Mouse (Mus musculus) forebrain, embryonic 14.5 days (tissue): Measurements from ENCODE around the gene Wdr89. TPM values are rescaled to one million over a fixed set of nuclear protein-coding genes. Genes with fewer than 3 reads are reported as not detected.
A peak's percentile ranks its signal among the peaks of the same experiment; 100 is the strongest.

Experiments
- ATAC-seq: fragments of 200-750 bp; cut with Nextera tagmentation; 2 replicates; pipeline ENCODE4 v1.8.0; 2017; ENCODE audit warnings: mild to moderate bottlenecking, moderate library complexity
- DNase-seq: peaks from one replicate; pipeline ENCODE4 v3.0.0-alpha.2; 2015; ENCODE audit warnings: low spot score
- H3K27ac ChIP-seq: fragments of 300-500 bp; sonication (generic); 2 replicates; pipeline ENCODE4 v1.5.1; 2014; ENCODE audit warnings: low read depth, mild to moderate bottlenecking, control low read depth, low read length, moderate library complexity
- H3K27me3 ChIP-seq: fragments of 300-500 bp; sonication (generic); replicated peaks from 2 replicates; pipeline ENCODE4 v1.6.1; 2014; ENCODE audit warnings: low read length, control low read depth, mixed read lengths; ENCODE audit not compliant: control insufficient read depth, insufficient read depth
- H3K36me3 ChIP-seq: fragments of 300-500 bp; sonication (generic); 2 replicates; pipeline ENCODE4 v1.6.1; 2014; ENCODE audit warnings: low read length, control low read depth; ENCODE audit not compliant: control insufficient read depth, insufficient read depth
- H3K4me1 ChIP-seq: fragments of 300-500 bp; sonication (generic); 2 replicates; pipeline ENCODE4 v1.6.1; 2014; ENCODE audit warnings: antibody characterized with exemption, low read length, control low read depth; ENCODE audit not compliant: control insufficient read depth, insufficient read depth
- H3K4me2 ChIP-seq: fragments of 300-500 bp; sonication (generic); 2 replicates; pipeline ENCODE4 v1.6.1; 2014; ENCODE audit warnings: mild to moderate bottlenecking, control low read depth, low read length
- H3K4me3 ChIP-seq: fragments of 300-500 bp; sonication (generic); 2 replicates; pipeline ENCODE4 v1.5.1; 2014; ENCODE audit warnings: low read depth, low read length, control low read depth
- H3K9ac ChIP-seq: fragments of 300-500 bp; sonication (generic); 2 replicates; pipeline ENCODE4 v1.6.1; 2014; ENCODE audit warnings: mild to moderate bottlenecking, low read length, control low read depth, moderate library complexity
- H3K9me3 ChIP-seq: fragments of 300-500 bp; sonication (generic); replicated peaks from 2 replicates; pipeline ENCODE4 v1.6.1; 2016; ENCODE audit warnings: low read length, control low read depth, mixed read lengths; ENCODE audit not compliant: control insufficient read depth
- WGBS: fragments of 180-500 bp; shearing (Covaris S2); extraction: QIAGEN DNeasy Blood & Tissue Kit; methylation state at CpG from one replicate; pipeline ENCODE4 v1.1.7; 2014; 5-methylcytosine and 5-hydroxymethylcytosine counted together
- polyA plus RNA-seq: library from polyadenylated mRNA; unstranded; fragments of >200 nt; fragmentation: Nextera tagmentation; extraction: Ambion mirVana; gene quantifications from 2 replicates; pipeline ENCODE4 v1.2.1, GENCODE M21; 2014

The Wdr89 gene
- polyA plus RNA-seq, 1 experiment from 2014 or later: 6.6 TPM

GRCm38 (mm10) chr12:75678393-75678792 lies 9.1 kb upstream of the Wdr89 start:
- no peaks in the 10 kb centered on the region for H3K27me3 ChIP-seq
- no peak overlapping the region for H3K4me3 ChIP-seq
- DNase-seq: no peak
- no peak for ATAC-seq
- no peaks in the 10 kb centered on the region for H3K4me1 ChIP-seq
- no peak overlapping the region for H3K9ac ChIP-seq
- no peak overlapping the region for H3K4me2 ChIP-seq
- H3K36me3 ChIP-seq: no peaks in the 10 kb centered on the region
- 97% methylated on average over 4 of the region's 4 CpGs for WGBS
- H3K9me3 ChIP-seq: no peaks in the 10 kb centered on the region
- H3K27ac ChIP-seq: no peak overlapping the region

GRCm38 (mm10) chr12:75672630-75673029 lies 3.3 kb upstream of the Wdr89 start:
- H3K27me3 ChIP-seq: no peaks in the 10 kb centered on the region
- WGBS: 93% methylated on average over 4 of the region's 4 CpGs
- H3K9me3 ChIP-seq: no peaks in the 10 kb centered on the region
- no peak for DNase-seq
- H3K4me2 ChIP-seq: no peak overlapping the region
- ATAC-seq: no peak
- no peak overlapping the region for H3K27ac ChIP-seq
- no peak overlapping the region for H3K9ac ChIP-seq
- no peak overlapping the region for H3K4me3 ChIP-seq
- H3K36me3 ChIP-seq: no peaks in the 10 kb centered on the region
- peaks cover 12% of the 10 kb centered on the region for H3K4me1 ChIP-seq

DNA sequence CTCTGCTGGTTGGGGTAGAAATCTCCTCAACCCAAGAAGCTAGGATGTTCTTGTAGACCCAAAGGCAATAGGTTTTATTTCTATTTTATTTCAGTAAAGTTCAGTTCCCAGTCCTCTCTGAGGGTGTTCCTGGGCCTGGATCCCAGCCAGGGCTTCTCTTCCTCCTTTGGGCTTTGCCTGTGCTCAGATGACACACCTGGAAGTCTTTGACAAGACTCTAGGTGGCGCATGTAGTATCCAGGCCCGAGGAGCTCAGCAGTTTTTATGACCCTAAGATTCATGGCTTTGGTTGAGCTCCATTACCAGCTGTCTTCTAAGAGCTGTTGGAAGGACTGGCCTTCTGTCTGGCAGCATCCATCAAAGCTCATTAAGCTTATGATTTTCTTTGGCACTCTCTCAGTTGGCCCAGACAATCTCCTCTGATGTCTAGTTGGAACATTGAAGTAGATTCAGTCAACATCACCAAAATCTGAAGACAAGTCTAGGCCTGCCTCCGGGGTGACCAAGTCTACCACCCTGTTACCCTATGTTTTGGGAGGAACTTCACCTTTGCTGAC lies 2.5 kb upstream of the Wdr89 start:
- no peak overlapping the region for H3K4me2 ChIP-seq
- WGBS: 79% methylated on average over 3 of the region's 3 CpGs
- H3K9me3 ChIP-seq: no peaks in the 10 kb centered on the region
- H3K36me3 ChIP-seq: no peaks in the 10 kb centered on the region
- no peaks in the 10 kb centered on the region for H3K27me3 ChIP-seq
- no peak overlapping the region for H3K27ac ChIP-seq
- no peak overlapping the region for H3K4me3 ChIP-seq
- DNase-seq (no peak), ATAC-seq (no peak)
- no peak overlapping the region for H3K9ac ChIP-seq
- peaks cover 12% of the 10 kb centered on the region for H3K4me1 ChIP-seq

GRCm38 (mm10) chr12:75670611-75671010 lies 1.3 kb upstream of the Wdr89 start:
- H3K27me3 ChIP-seq: no peaks in the 10 kb centered on the region
- peak overlapping the region; percentile 87 for H3K4me2 ChIP-seq
- no peaks in the 10 kb centered on the region for H3K36me3 ChIP-seq
- DNase-seq: no peak
- H3K4me1 ChIP-seq: peaks cover 12% of the 10 kb centered on the region
- ATAC-seq: no peak
- peak overlapping the region; percentile 62 for H3K9ac ChIP-seq
- peak overlapping the region; percentile 60 for H3K4me3 ChIP-seq
- no peaks in the 10 kb centered on the region for H3K9me3 ChIP-seq
- no peak overlapping the region for H3K27ac ChIP-seq
- WGBS: 93% methylated on average over 6 of the region's 6 CpGs

DNA sequence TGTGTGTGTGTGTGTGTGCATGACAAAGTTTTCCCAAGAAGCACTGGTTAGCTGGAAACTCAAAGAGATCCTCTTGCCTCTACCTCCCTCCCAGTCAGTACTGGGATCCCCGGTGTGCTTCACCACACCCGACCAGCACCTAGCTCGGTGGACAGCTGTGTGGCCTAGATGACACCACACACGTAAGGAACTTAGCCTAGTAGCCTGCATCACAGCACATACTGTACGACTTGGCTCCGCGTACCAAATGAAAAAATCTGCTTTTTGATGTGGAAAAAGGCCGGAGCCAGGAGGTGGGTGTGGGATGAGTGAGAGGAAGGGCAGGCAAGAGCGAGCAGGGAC lies 450 bp downstream of the Wdr89 start:
- H3K4me2 ChIP-seq: peak overlapping the region; percentile 88
- no peaks in the 10 kb centered on the region for H3K9me3 ChIP-seq
- 1% methylated on average over 9 of the region's 9 CpGs for WGBS
- peaks cover 12% of the 10 kb centered on the region for H3K4me1 ChIP-seq
- H3K4me3 ChIP-seq: peak overlapping the region; percentile 60
- peak overlapping the region; percentile 75 for H3K9ac ChIP-seq
- no peaks in the 10 kb centered on the region for H3K36me3 ChIP-seq
- no peak for DNase-seq
- no peaks in the 10 kb centered on the region for H3K27me3 ChIP-seq
- H3K27ac ChIP-seq: peak overlapping the region; percentile 67
- no peak for ATAC-seq

- 93% methylated on average over 2 of the region's 2 CpGs for WGBS
- H3K36me3 ChIP-seq: no peaks in the 10 kb centered on the region
- no peak overlapping the region for H3K9ac ChIP-seq
- DNase-seq: no peak
- H3K27me3 ChIP-seq: no peaks in the 10 kb centered on the region
- no peaks in the 10 kb centered on the region for H3K9me3 ChIP-seq
- no peak overlapping the region for H3K4me3 ChIP-seq
- no peak overlapping the region for H3K27ac ChIP-seq
- H3K4me1 ChIP-seq: peaks cover 15% of the 10 kb centered on the region
- peak overlapping the region; percentile 88; the same call in 1 of the 2 replicates for H3K4me2 ChIP-seq
- no peak for ATAC-seq
Measured at GRCm38 (mm10) chr12:75668221-75668620, 1.1 kb downstream of the Wdr89 start.

DNA sequence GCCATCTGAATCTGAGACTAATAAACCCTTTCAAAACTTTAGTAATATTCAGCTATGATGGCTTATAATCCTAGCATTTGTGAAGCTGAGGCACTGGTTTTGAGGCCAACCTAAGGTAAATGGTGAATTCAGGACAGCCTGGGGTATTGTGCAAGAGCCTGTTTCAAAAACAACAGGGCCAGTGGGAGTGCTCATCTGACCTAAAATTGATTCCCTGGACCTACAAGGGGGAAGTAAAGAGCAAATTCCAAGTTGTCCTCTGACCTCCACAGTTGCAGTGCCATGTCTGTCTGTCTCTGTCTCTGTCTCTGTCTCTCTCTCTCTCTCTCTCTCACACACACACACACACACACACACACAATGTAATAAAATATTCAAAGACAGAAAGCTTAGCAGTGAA lies 2.4 kb downstream of the Wdr89 start:
- no peak overlapping the region for H3K9ac ChIP-seq
- H3K4me1 ChIP-seq: peaks cover 15% of the 10 kb centered on the region
- no peak overlapping the region for H3K4me3 ChIP-seq
- DNase-seq (no peak), ATAC-seq (no peak)
- no peaks in the 10 kb centered on the region for H3K36me3 ChIP-seq
- no peak overlapping the region for H3K27ac ChIP-seq
- H3K9me3 ChIP-seq: no peaks in the 10 kb centered on the region
- H3K27me3 ChIP-seq: no peaks in the 10 kb centered on the region
- H3K4me2 ChIP-seq: no peak overlapping the region

GRCm38 (mm10) chr12:75664516-75664810 lies 4.9 kb downstream of the Wdr89 start:
- 3% methylated on average over 6 of the region's 6 CpGs for WGBS
- H3K27ac ChIP-seq: no peak overlapping the region
- peaks cover 8% of the 10 kb centered on the region for H3K4me1 ChIP-seq
- H3K9ac ChIP-seq: no peak overlapping the region
- H3K36me3 ChIP-seq: no peaks in the 10 kb centered on the region
- no peaks in the 10 kb centered on the region for H3K9me3 ChIP-seq
- H3K27me3 ChIP-seq: no peaks in the 10 kb centered on the region
- no peak for ATAC-seq
- no peak overlapping the region for H3K4me3 ChIP-seq
- peak; percentile 47 for DNase-seq
- no peak overlapping the region for H3K4me2 ChIP-seq

DNA sequence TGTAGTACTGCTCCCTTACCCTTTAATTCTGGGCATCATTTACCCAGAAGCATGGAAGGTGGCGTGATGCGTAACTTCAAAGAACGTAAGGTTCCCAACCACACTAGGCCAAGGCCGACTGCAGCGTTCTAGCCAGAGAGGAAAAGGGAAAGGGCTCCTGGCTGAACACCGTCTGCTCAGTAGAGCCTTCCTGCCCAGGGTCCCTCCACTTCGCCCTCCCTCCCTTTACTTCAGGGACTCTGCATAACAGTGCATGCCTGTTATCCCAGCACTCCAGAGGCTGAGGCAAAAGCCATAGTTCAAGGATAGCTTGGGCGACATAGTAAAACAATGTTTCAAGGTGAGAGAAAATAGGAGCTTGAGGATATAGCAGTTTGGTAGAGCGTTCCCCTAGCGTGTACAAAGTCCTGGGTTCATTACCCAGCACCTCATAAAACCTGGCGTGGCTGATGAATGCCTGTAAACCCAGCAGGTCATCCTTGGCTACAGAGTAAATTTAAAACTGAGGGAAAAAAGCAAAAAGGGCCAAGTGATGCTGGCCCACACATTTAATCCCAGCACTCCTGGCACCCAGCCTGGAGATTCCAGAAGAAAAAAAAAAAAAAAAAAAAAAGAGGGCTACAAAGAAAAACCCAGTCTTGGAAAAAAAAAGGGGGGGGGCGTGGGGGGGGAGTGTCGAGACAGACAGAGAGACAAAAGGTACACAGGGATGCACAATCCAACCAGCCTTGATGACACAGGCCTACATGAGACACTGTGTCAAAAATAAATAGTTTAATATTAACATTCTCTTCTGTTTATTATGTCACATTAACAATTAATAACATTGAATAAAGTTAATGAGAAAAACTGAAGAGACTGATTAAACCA lies 5.5 kb downstream of the Wdr89 start:
- Histone ChIP-seq H3K27me3 (no peaks in the 10 kb centered on the region), H3K4me2 (no peak overlapping the region), H3K9ac (no peak overlapping the region), H3K4me3 (no peak overlapping the region), H3K4me1 (peaks cover 7% of the 10 kb centered on the region), H3K9me3 (no peaks in the 10 kb centered on the region), H3K36me3 (no peaks in the 10 kb centered on the region), H3K27ac (no peak overlapping the region)
- ATAC-seq: 0 out of 2 replicates have a peak, but pooled peaks have one; percentile 40
- WGBS: 22% methylated on average over 13 of the region's 13 CpGs
- DNase-seq: no peak
